Mouse (Mus musculus) heart, embryonic 12.5 days (tissue): Measurements from ENCODE around the gene Vps35. TPM values are rescaled to one million over a fixed set of nuclear protein-coding genes. Genes with fewer than 3 reads are reported as not detected.

ENCODE experiments used
- ATAC-seq: fragments of 200-750 bp; cut with Nextera tagmentation; 2 replicates; pipeline ENCODE4 v1.8.0; 2017; ENCODE audit warnings: moderate TSS enrichment, moderate library complexity; ENCODE audit not compliant: insufficient number of reproducible peaks, low FRiP score
- H3K27ac ChIP-seq: fragments of 300-500 bp; sonication (generic); 2 replicates; pipeline ENCODE4 v1.5.1; 2016; ENCODE audit warnings: mild to moderate bottlenecking, moderate library complexity; ENCODE audit not compliant: poor library complexity, severe bottlenecking
- H3K27me3 ChIP-seq: fragments of 300-500 bp; sonication (generic); replicated peaks from 2 replicates; pipeline ENCODE4 v1.6.1; 2016; ENCODE audit warnings: mild to moderate bottlenecking, moderate library complexity
- H3K36me3 ChIP-seq: fragments of 300-500 bp; sonication (generic); 2 replicates; pipeline ENCODE4 v1.6.1; 2016; ENCODE audit warnings: mild to moderate bottlenecking, moderate library complexity
- H3K4me1 ChIP-seq: fragments of 300-500 bp; sonication (generic); replicated peaks from 2 replicates; pipeline ENCODE4 v1.6.1; 2016; ENCODE audit warnings: mild to moderate bottlenecking
- H3K4me2 ChIP-seq: fragments of 300-500 bp; sonication (generic); 2 replicates; pipeline ENCODE4 v1.6.1; 2016; ENCODE audit warnings: mild to moderate bottlenecking, moderate library complexity
- H3K4me3 ChIP-seq: fragments of 300-500 bp; sonication (generic); 2 replicates; pipeline ENCODE4 v1.5.1; 2016; ENCODE audit warnings: mild to moderate bottlenecking
- H3K9ac ChIP-seq: fragments of 300-500 bp; sonication (generic); 2 replicates; pipeline ENCODE4 v1.6.1; 2016; ENCODE audit warnings: mild to moderate bottlenecking, moderate library complexity
- H3K9me3 ChIP-seq: fragments of 300-500 bp; sonication (generic); replicated peaks from 2 replicates; pipeline ENCODE4 v1.6.1; 2016; ENCODE audit warnings: mild to moderate bottlenecking, moderate library complexity
- whole genome bisulfite sequencing: fragments of 180-500 bp; shearing (Covaris S2); methylation state at CpG from one replicate; pipeline ENCODE4 v1.1.7; 2016; 5-methylcytosine and 5-hydroxymethylcytosine counted together
- polyA plus RNA-seq: library from polyadenylated mRNA; unstranded; fragments of >200 nt; fragmentation: Nextera tagmentation; extraction: Ambion mirVana; gene quantifications from 2 replicates; pipeline ENCODE4 v1.2.1, GENCODE M21; 2016

Gene Vps35
- polyA plus RNA-seq = 118 and 124 TPM in 2 replicates

- H3K4me1 ChIP-seq = peaks cover 20% of the 10 kb centered on the region
- H3K9me3 ChIP-seq = no peaks in the 10 kb centered on the region
- peaks cover 22% of the 10 kb centered on the region for H3K36me3 ChIP-seq
- peak within 1 kb of the TSS; percentile 96 for H3K4me3 ChIP-seq
- H3K27ac ChIP-seq = peak within 1 kb of the TSS; percentile 94
- under 1% methylated on average over 63 of the region's 63 CpGs for WGBS
- no peaks in the 10 kb centered on the region for H3K27me3 ChIP-seq
- ATAC-seq = peak; percentile 98
- H3K9ac ChIP-seq = peak within 1 kb of the TSS; percentile 94
- H3K4me2 ChIP-seq = peak within 1 kb of the TSS; percentile 92
Measured at GRCm38 (mm10) chr8:85299434-85300077, at the start of gene Vps35, which contains the start of gene Orc6. Gene Vps35, minus strand, starts transcription at chr8:85299802. Gene Orc6, plus strand, starts transcription at chr8:85299632.

GRCm38 (mm10) chr8:85339871-85340573, 40.4 kb upstream of the Vps35 start:
- Histone ChIP-seq H3K36me3 (peaks cover 75% of the 10 kb centered on the region), H3K4me3 (no peak overlapping the region), H3K4me2 (no peak overlapping the region), H3K9ac (no peak overlapping the region), H3K27ac (no peak overlapping the region), H3K27me3 (no peaks in the 10 kb centered on the region), H3K4me1 (no peaks in the 10 kb centered on the region), H3K9me3 (no peaks in the 10 kb centered on the region)
- WGBS = 68% methylated on average over 5 of the region's 5 CpGs
- no peak for ATAC-seq

GRCm38 (mm10) chr8:85337681-85338080, 38.1 kb upstream of the Vps35 start:
- H3K4me2 ChIP-seq = no peak overlapping the region
- no peaks in the 10 kb centered on the region for H3K27me3 ChIP-seq
- 75% methylated on average over 4 of the region's 4 CpGs for WGBS
- H3K36me3 ChIP-seq = peaks cover 71% of the 10 kb centered on the region
- ATAC-seq = no peak
- no peak overlapping the region for H3K27ac ChIP-seq
- H3K9ac ChIP-seq = no peak overlapping the region
- no peaks in the 10 kb centered on the region for H3K4me1 ChIP-seq
- no peaks in the 10 kb centered on the region for H3K9me3 ChIP-seq
- H3K4me3 ChIP-seq = no peak overlapping the region

- peaks cover 67% of the 10 kb centered on the region for H3K36me3 ChIP-seq
- no peaks in the 10 kb centered on the region for H3K4me1 ChIP-seq
- no peak for ATAC-seq
- WGBS = 72% methylated on average over 6 of the region's 6 CpGs
- no peaks in the 10 kb centered on the region for H3K27me3 ChIP-seq
- no peaks in the 10 kb centered on the region for H3K9me3 ChIP-seq
- no peak overlapping the region for H3K4me2 ChIP-seq
- no peak overlapping the region for H3K9ac ChIP-seq
- no peak overlapping the region for H3K4me3 ChIP-seq
- H3K27ac ChIP-seq = no peak overlapping the region
Measured at GRCm38 (mm10) chr8:85336211-85336933, 36.8 kb upstream of the Vps35 start.

- no peak overlapping the region for H3K27ac ChIP-seq
- H3K36me3 ChIP-seq = peaks cover 68% of the 10 kb centered on the region
- H3K27me3 ChIP-seq = no peaks in the 10 kb centered on the region
- no peak overlapping the region for H3K4me3 ChIP-seq
- no peak for ATAC-seq
- H3K9me3 ChIP-seq = no peaks in the 10 kb centered on the region
- no peak overlapping the region for H3K4me2 ChIP-seq
- no peaks in the 10 kb centered on the region for H3K4me1 ChIP-seq
- no peak overlapping the region for H3K9ac ChIP-seq
Measured at GRCm38 (mm10) chr8:85335105-85335504, 35.5 kb upstream of the Vps35 start.

- no peaks in the 10 kb centered on the region for H3K4me1 ChIP-seq
- no peak overlapping the region for H3K9ac ChIP-seq
- H3K27ac ChIP-seq = peak overlapping the region; percentile 15; the same call in 1 of the 2 replicates
- no peaks in the 10 kb centered on the region for H3K9me3 ChIP-seq
- 0 out of 2 replicates have a peak, but pooled peaks have one; percentile 9 for ATAC-seq
- H3K4me3 ChIP-seq = no peak overlapping the region
- no peaks in the 10 kb centered on the region for H3K27me3 ChIP-seq
- H3K4me2 ChIP-seq = no peak overlapping the region
- WGBS = 63% methylated on average over 1 of the region's 1 CpGs
- peaks cover 75% of the 10 kb centered on the region for H3K36me3 ChIP-seq
Measured at GRCm38 (mm10) chr8:85329506-85329905, 29.9 kb upstream of the Vps35 start.

GRCm38 (mm10) chr8:85327036-85327435, 27.4 kb upstream of the Vps35 start:
- Histone ChIP-seq H3K9me3 (no peaks in the 10 kb centered on the region), H3K27me3 (no peaks in the 10 kb centered on the region), H3K36me3 (peaks cover 89% of the 10 kb centered on the region), H3K4me3 (no peak overlapping the region), H3K4me1 (no peaks in the 10 kb centered on the region), H3K27ac (no peak overlapping the region), H3K4me2 (no peak overlapping the region), H3K9ac (no peak overlapping the region)
- WGBS = 75% methylated on average over 9 of the region's 9 CpGs
- ATAC-seq = no peak

- H3K36me3 ChIP-seq = peaks cover 67% of the 10 kb centered on the region
- H3K4me3 ChIP-seq = no peak overlapping the region
- H3K4me1 ChIP-seq = no peaks in the 10 kb centered on the region
- no peak for ATAC-seq
- no peak overlapping the region for H3K9ac ChIP-seq
- H3K27me3 ChIP-seq = no peaks in the 10 kb centered on the region
- no peak overlapping the region for H3K27ac ChIP-seq
- H3K4me2 ChIP-seq = no peak overlapping the region
- H3K9me3 ChIP-seq = no peaks in the 10 kb centered on the region; the same call in 1 of the 2 replicates
- WGBS = 71% methylated on average over 3 of the region's 3 CpGs
Measured at GRCm38 (mm10) chr8:85323084-85323483, 23.5 kb upstream of the Vps35 start.

GRCm38 (mm10) chr8:85321981-85322380, 22.4 kb upstream of the Vps35 start:
- ATAC-seq = no peak
- 88% methylated on average over 15 of the region's 15 CpGs for WGBS
- H3K4me1 ChIP-seq = no peaks in the 10 kb centered on the region
- no peak overlapping the region for H3K4me2 ChIP-seq
- H3K4me3 ChIP-seq = no peak overlapping the region
- H3K27ac ChIP-seq = no peak overlapping the region
- no peaks in the 10 kb centered on the region; the same call in 1 of the 2 replicates for H3K9me3 ChIP-seq
- H3K9ac ChIP-seq = no peak overlapping the region
- peaks cover 57% of the 10 kb centered on the region for H3K36me3 ChIP-seq
- H3K27me3 ChIP-seq = no peaks in the 10 kb centered on the region

GRCm38 (mm10) chr8:85318534-85318933, 18.9 kb upstream of the Vps35 start:
- no peak overlapping the region for H3K27ac ChIP-seq
- H3K4me1 ChIP-seq = no peaks in the 10 kb centered on the region
- no peaks in the 10 kb centered on the region for H3K27me3 ChIP-seq
- H3K4me2 ChIP-seq = no peak overlapping the region
- no peak overlapping the region for H3K9ac ChIP-seq
- ATAC-seq = no peak
- 53% methylated on average over 4 of the region's 4 CpGs for WGBS
- H3K9me3 ChIP-seq = no peaks in the 10 kb centered on the region; the same call in 1 of the 2 replicates
- H3K4me3 ChIP-seq = no peak overlapping the region
- peaks cover 24% of the 10 kb centered on the region for H3K36me3 ChIP-seq

GRCm38 (mm10) chr8:85313036-85313435, 13.4 kb upstream of the Vps35 start:
- H3K27me3 ChIP-seq = no peaks in the 10 kb centered on the region
- ATAC-seq = no peak

More at GRCm38 (mm10) chr8:85313036-85313435, 13.4 kb upstream of the Vps35 start:
- no peak overlapping the region for H3K27ac ChIP-seq
- H3K36me3 ChIP-seq = peaks cover 10% of the 10 kb centered on the region
- H3K4me2 ChIP-seq = no peak overlapping the region
- H3K9me3 ChIP-seq = no peaks in the 10 kb centered on the region
- 59% methylated on average over 3 of the region's 3 CpGs for WGBS
- no peak overlapping the region for H3K9ac ChIP-seq
- no peaks in the 10 kb centered on the region for H3K4me1 ChIP-seq
- no peak overlapping the region for H3K4me3 ChIP-seq
